Mouse (Mus musculus): ENCODE results near the gene Nr1i3.
"Not testable (repeated sequence)": the region's sequence is repeated elsewhere in the genome, so short reads cannot be mapped to it uniquely, and the experiment has no call there.

The Nr1i3 gene

GRCm38 (mm10) chr1:171230215-171230614, 16.4 kb downstream of the Nr1i3 start:
- DNase-seq (ENCODE audit: low spot score): no peak

GRCm38 (mm10) chr1:171231844-171232243, 18.1 kb downstream of the Nr1i3 start:
- DNase-seq (ENCODE audit: low spot score): no peak

DNA sequence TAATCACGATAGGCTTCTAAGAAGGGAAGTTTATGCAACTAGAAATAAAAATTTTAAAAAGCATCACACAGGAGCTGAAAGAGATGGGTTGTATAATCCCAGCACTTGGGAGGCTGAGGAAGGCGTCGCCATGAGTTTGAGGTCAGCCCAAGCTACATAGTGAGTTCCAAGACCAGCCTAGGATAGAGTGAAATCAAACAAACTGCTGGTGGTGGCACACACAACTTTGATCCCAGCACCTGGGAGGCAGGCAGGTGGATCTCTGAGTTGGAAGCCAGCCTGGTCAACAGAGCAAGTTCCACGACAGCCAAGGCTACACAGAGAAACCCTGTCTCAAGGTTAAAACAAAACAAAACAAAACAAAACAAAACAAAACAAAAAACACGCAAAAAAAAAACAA, 18.6 kb downstream of the Nr1i3 start:
- no peak for DNase-seq (ENCODE audit: low spot score)

- peak; percentile 72 for DNase-seq (ENCODE audit: low spot score)
These were observed 19.3 kb downstream of the Nr1i3 start for GRCm38 (mm10) chr1:171232800-171233730.

GRCm38 (mm10) chr1:171234126-171234525, 20.4 kb downstream of the Nr1i3 start, which contains the start of gene Fcer1g:
Gene Fcer1g, minus strand, starts transcription at chr1:171234365.
- peak; percentile 51 for DNase-seq (ENCODE audit: low spot score)

- no peak for DNase-seq (ENCODE audit: low spot score)
These were observed 20.8 kb downstream of the Nr1i3 start for GRCm38 (mm10) chr1:171234538-171234937.

DNA sequence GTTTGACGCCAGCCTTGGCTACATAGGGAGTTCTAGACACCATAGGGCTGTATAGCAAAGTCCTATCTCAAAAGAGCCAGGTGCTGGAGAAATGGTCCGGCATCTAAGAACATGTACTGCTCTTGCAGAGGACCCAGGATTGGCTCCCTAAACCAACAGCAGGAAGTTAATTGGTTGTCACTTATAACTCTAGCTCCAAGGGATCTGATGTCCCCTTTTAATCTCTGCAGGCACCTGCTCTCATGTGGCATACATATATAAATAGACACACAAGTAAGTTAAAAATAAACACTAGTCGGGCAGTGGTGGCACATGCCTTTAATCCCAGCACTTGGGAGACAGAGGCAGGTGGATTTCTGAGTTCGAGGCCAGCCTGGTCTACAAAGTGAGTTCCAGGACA, 22.0 kb downstream of the Nr1i3 start:
- DNase-seq (ENCODE audit: low spot score): no peak

DNA sequence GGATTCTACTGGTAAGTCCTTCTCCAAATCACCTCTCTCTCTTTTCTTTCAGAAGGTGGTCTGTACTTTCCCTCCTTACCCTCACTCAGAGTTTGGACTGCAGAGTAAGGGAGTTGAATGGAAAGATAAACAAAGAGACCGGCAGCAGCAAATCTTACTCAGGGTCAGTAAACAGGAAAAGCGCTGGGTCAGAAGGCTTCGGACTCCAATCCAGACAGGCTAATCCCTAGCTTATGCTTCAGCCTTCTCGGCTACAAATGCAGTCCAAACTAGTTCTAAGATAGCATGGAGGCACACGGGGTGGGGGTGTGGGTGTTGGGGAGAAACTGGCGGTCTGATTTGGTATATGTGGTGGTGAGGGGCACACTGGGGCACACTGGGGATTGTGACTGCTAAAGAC, 23.7 kb downstream of the Nr1i3 start:
- no peak for DNase-seq (ENCODE audit: low spot score)

GRCm38 (mm10) chr1:171238463-171238862, 24.7 kb downstream of the Nr1i3 start:
- DNase-seq (ENCODE audit: low spot score): peak; percentile 67

DNA sequence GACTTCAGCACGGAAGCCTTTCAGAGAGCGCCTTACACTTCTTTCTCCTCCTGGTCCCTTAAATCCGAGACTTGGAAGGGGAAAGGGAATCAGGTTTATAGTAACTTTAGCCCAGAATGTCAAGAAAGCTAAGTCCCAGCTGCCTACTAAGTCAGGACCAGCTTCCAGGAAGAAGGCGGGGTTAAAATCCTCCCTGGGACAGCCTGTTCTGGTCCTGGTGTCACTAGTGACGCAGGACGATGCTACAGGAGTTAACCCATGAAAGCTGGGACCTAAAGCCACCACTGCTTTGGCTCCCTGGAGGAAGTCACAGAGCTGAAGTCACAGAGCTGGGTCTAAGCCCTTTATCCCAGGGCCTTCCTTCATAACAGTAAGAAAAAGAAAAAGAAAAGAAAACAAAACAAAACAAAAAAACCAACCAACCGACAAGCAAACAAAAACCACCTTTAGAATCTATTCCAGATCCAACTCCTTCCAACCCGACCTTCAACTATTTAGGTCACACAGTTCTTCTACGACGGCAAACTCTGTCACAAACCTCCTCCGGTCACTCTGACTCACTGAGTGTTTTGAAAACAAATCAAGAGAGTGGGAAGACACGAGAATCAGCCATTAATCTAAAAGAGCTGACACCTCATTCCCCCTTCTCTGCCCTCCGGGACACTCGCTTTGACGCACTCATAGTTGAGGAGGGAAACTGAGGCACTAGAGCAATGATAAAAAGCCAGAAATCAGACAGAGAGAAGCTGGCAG, 26.4 kb downstream of the Nr1i3 start:
- peak; percentile 60 for DNase-seq (ENCODE audit: low spot score)

DNA sequence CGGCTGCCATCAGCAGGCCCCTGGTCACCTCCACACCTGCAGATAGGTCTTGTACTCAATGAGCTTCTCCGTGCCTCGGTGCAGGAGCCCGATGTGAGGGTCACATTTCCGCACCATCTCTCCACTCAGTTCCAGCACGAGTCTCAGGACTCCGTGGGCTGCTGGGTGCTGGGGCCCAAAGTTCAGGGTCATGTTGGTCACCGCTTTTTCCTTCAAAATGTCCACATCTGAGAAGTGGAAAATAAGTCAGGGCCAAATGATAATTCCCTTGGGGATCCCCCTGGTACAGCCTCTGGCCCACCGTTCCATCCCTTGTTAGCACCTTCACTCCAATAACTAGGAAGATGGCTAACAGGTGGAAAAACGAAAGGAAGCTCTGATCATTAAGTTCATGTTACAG, 27.1 kb downstream of the Nr1i3 start:
- no peak for DNase-seq (ENCODE audit: low spot score)

- not testable (repeated sequence) for DNase-seq (ENCODE audit: low spot score)
These were observed 28.2 kb downstream of the Nr1i3 start for GRCm38 (mm10) chr1:171241952-171242351.

DNA sequence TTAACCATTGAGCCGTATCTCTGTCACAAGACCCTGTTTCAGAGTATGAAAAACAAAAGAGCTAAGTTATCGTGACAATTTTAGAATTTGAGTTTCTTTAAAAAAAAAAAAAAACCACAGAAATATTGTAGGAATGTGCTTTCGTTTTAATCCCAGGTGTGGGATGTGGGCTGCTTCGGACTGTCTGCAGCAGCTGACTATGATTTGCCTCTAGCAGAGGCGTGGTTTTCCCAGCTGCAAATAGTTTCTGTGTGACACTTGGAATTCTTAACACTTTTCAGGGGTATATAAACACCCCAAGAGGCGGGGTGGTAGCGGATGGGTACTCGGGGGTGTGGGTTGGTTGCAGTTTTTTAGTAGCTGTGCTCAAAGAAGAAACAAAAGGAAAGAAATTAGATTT, 31.6 kb downstream of the Nr1i3 start:
- DNase-seq (ENCODE audit: low spot score): no peak

- peak; percentile 99 for DNase-seq (ENCODE audit: low spot score)
These were observed 33.1 kb downstream of the Nr1i3 start for GRCm38 (mm10) chr1:171246709-171247452.

GRCm38 (mm10) chr1:171247453-171247841, 33.7 kb downstream of the Nr1i3 start:
- no peak for DNase-seq (ENCODE audit: low spot score)

- no peak for DNase-seq (ENCODE audit: low spot score)
These were observed 34.1 kb downstream of the Nr1i3 start for GRCm38 (mm10) chr1:171247916-171248315.

DNA sequence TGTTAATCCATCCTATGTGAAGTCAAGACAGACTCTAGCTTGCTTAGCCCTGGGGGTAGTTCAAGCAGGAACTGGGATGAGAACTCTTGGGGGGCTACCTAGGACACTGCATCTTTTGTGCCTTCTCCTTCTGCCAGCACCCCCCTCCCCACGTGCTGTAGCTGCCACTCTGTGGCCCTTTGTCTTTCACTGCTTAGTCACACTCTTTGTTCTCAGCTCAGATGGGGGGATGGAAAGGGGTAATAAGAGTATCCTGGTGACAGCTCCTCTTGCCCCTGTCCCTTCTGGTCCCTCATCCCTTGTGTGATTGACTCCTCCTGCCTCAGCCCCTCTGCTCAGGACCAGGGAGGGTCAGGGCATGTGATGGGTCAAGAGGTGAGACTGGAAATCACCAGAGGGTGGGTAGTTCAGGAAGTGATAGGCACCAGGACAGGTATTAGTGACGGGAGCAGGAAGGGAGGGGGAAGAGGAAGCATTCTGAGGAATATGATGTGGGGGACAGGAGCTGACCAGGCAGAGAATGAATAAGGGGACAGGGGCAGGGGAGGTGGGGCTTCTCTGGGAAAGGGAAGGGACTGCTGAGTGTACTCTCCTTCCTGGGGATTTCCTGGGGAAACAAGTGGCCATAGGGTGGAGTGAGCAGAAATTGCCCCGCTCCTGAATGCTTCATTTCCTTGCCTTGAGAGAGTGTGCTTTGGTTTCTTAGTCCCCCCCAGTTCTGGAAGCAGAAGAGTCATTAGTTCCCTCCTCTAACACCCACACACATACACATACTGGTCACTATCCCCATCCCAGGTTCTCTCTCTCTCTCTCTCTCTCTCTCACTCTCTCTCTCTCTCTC, 34.8 kb downstream of the Nr1i3 start:
- no peak for DNase-seq (ENCODE audit: low spot score)

- no peak for DNase-seq (ENCODE audit: low spot score)
These were observed 36.3 kb downstream of the Nr1i3 start, which contains the start of gene Adamts4 for GRCm38 (mm10) chr1:171249913-171250600. Gene Adamts4, plus strand, starts transcription at chr1:171250421.

DNA sequence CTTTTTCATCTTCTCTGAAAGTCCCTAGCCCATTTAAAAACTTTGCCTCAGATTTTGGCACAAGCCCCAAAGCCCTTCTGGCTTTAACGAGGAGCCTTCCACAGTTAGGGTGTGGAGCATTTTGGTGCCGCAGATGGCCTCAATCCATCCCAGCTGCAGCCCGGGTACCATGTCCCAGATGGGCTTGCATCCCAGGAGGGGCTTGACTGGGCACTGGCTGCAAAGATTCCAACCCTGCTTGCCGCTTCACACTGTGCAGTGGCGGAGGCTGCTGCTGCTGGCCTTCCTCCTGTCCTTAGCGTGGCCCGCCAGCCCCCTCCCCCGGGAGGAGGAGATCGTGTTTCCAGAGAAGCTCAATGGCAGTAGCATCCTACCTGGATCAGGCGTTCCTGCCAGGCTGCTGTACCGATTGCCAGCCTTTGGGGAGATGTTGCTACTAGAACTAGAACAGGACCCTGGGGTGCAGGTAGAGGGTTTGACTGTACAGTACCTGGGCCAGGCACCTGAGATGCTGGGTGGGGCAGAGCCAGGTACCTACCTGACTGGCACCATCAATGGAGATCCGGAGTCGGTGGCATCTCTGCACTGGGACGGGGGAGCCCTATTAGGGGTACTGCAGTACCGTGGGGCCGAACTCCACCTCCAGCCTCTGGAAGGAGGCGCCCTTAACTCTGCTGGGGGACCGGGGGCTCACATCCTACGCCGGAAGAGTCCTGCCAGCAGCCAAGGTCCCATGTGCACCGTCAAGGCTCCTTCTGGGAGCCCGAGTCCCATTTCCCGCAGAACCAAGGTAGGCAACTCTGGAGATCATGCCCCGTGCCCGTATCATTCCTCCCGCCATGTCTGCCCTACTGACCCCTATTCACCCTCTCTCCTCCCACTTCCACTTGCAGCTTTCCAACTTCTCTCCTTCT, 37.2 kb downstream of the Nr1i3 start, which contains the start of gene Ndufs2:
TSS of gene Ndufs2 (minus strand) at position 709 of the 914 bp plus-strand sequence.
- no peak for DNase-seq (ENCODE audit: low spot score)

Data from lung, postnatal 25 days (tissue).